ENCODE assay signal across 10 mouse cellular contexts in genomic region chr4:45499081-45499480, GRCm38 (mm10). TPM values are rescaled to one million over a fixed set of nuclear protein-coding genes. Genes with fewer than 3 reads are reported as not detected.
DNase-seq lines count a peak whose midpoint lies in the region; ATAC-seq and TF ChIP-seq lines count a peak whose summit lies in the region.
"Had no signal": no experiment of that assay in that cellular context is flagged by ENCODE, and none has a peak within 500 bp of the region (broad histone marks: within the 10 kb centered on the region; RNA-seq: fewer than 3 reads in every experiment).

No protein-coding gene starts in this region.

- no peak overlapping the region for H3K4me3 ChIP-seq in heart, embryonic 16.5 days (ENCODE audit: low read length)
- no peak overlapping the region for H3K4me3 ChIP-seq in neural tube, embryonic 11.5 days (ENCODE audit: low read depth, low read length)
- no peak overlapping the region for H3K4me3 ChIP-seq in forebrain, embryonic 14.5 days (ENCODE audit: low read depth, low read length)
- H3K4me3 ChIP-seq in small intestine, adult 2 months (ENCODE audit: low read depth, low read length): peak overlapping the region; percentile 15; the same call in 1 of the 2 replicates
- H3K4me3 ChIP-seq: limb, embryonic 12.5 days had no signal

- no peaks in the 10 kb centered on the region for H3K36me3 ChIP-seq in heart, embryonic 16.5 days (ENCODE audit: control insufficient read depth, insufficient read depth)
- no peaks in the 10 kb centered on the region for H3K36me3 ChIP-seq in neural tube, embryonic 11.5 days (ENCODE audit: control insufficient read depth, insufficient read depth, low read length)
- H3K36me3 ChIP-seq in forebrain, embryonic 14.5 days (ENCODE audit: control insufficient read depth, insufficient read depth, low read length): no peaks in the 10 kb centered on the region
- no peaks in the 10 kb centered on the region for H3K36me3 ChIP-seq in small intestine, adult 2 months (ENCODE audit: control insufficient read depth, insufficient read depth, low read length)
- H3K36me3 ChIP-seq: limb, embryonic 12.5 days had no signal

- H3K9ac ChIP-seq in heart, embryonic 16.5 days (ENCODE audit: low read length): peak overlapping the region; percentile 36; the same call in 1 of the 2 replicates
- H3K9ac ChIP-seq in neural tube, embryonic 11.5 days (ENCODE audit: low read length): no peak overlapping the region
- 0 out of 2 replicates have a peak overlapping the region, but pooled peaks have one; percentile 6 for H3K9ac ChIP-seq in forebrain, embryonic 14.5 days (ENCODE audit: low read length)
- H3K9ac ChIP-seq: limb, embryonic 12.5 days had no signal

- no peaks in the 10 kb centered on the region for H3K9me3 ChIP-seq in heart, embryonic 16.5 days (replicated peaks; ENCODE audit: control insufficient read depth, low read length)
- no peaks in the 10 kb centered on the region for H3K9me3 ChIP-seq in neural tube, embryonic 11.5 days (ENCODE audit: control insufficient read depth, low read length)
- H3K9me3 ChIP-seq in forebrain, embryonic 14.5 days (replicated peaks; ENCODE audit: control insufficient read depth, low read length): no peaks in the 10 kb centered on the region
- H3K9me3 ChIP-seq: limb, embryonic 12.5 days had no signal

- H3K4me2 ChIP-seq in heart, embryonic 16.5 days (ENCODE audit: low read depth, low read length): no peak overlapping the region
- H3K4me2 ChIP-seq in neural tube, embryonic 11.5 days (ENCODE audit: low read depth): 0 out of 2 replicates have a peak overlapping the region, but pooled peaks have one; percentile 3
- no peak overlapping the region for H3K4me2 ChIP-seq in forebrain, embryonic 14.5 days (ENCODE audit: low read length)
- H3K4me2 ChIP-seq: limb, embryonic 12.5 days had no signal

- 0 out of 2 replicates have a peak overlapping the region, but pooled peaks have one; percentile 11 for H3K27ac ChIP-seq in heart, embryonic 16.5 days (ENCODE audit: low read length)
- H3K27ac ChIP-seq in neural tube, embryonic 11.5 days (ENCODE audit: low read depth, low read length): no peak overlapping the region
- 0 out of 2 replicates have a peak overlapping the region, but pooled peaks have one; percentile 28 for H3K27ac ChIP-seq in forebrain, embryonic 14.5 days (ENCODE audit: low read depth, low read length)
- peak overlapping the region; percentile 80 for H3K27ac ChIP-seq in small intestine, adult 2 months (ENCODE audit: insufficient read depth, low read depth, low read length)
- H3K27ac ChIP-seq: limb, embryonic 12.5 days had no signal

- no peak for TF ChIP-seq CTCF in small intestine, adult 2 months (IDR thresholded peaks at IDR 0.05; ENCODE audit: extremely low read depth, insufficient read length, insufficient replicate concordance, low read depth, low read length)

- no peaks in the 10 kb centered on the region for H3K27me3 ChIP-seq in heart, embryonic 16.5 days (ENCODE audit: control insufficient read depth, insufficient read depth, low read length)
- H3K27me3 ChIP-seq in neural tube, embryonic 11.5 days (ENCODE audit: control insufficient read depth, insufficient read depth, low read length): no peaks in the 10 kb centered on the region
- H3K27me3 ChIP-seq in forebrain, embryonic 14.5 days (replicated peaks; ENCODE audit: control insufficient read depth, insufficient read depth, low read length): no peaks in the 10 kb centered on the region
- no peaks in the 10 kb centered on the region for H3K27me3 ChIP-seq in small intestine, adult 2 months (ENCODE audit: control insufficient read depth, insufficient read depth, low read length)

- peaks cover 67% of the 10 kb centered on the region for H3K4me1 ChIP-seq in heart, embryonic 16.5 days (ENCODE audit: control insufficient read depth, insufficient read depth, low read length)
- peaks cover 46% of the 10 kb centered on the region for H3K4me1 ChIP-seq in neural tube, embryonic 11.5 days (ENCODE audit: control insufficient read depth, insufficient read depth, low read length)
- peaks cover 58% of the 10 kb centered on the region for H3K4me1 ChIP-seq in forebrain, embryonic 14.5 days (ENCODE audit: control insufficient read depth, insufficient read depth, low read length)
- H3K4me1 ChIP-seq in small intestine, adult 2 months (ENCODE audit: control insufficient read depth, insufficient read depth, insufficient read length, low read length): peaks cover 63% of the 10 kb centered on the region

- ATAC-seq in heart, embryonic 16.5 days (replicated peaks; ENCODE audit: extremely low read depth, insufficient read depth, low FRiP score): no peak
- ATAC-seq in neural tube, embryonic 11.5 days (ENCODE audit: insufficient read depth, low FRiP score, low TSS enrichment): 0 out of 2 replicates have a peak, but pooled peaks have one; percentile 26
- ATAC-seq in forebrain, embryonic 14.5 days: no peak

- WGBS in heart, embryonic 16.5 days: 55% methylated on average over 6 of the region's 6 CpGs
- 8% methylated on average over 6 of the region's 6 CpGs for WGBS in neural tube, embryonic 11.5 days
- WGBS in forebrain, embryonic 14.5 days: 11% methylated on average over 6 of the region's 6 CpGs
- 26% methylated on average over 6 of the region's 6 CpGs for WGBS in small intestine, adult 2 months

- no peak for TF ChIP-seq POLR2A in small intestine, adult 2 months (IDR thresholded peaks at IDR 0.05; ENCODE audit: low read depth, low read length)

- no peak for DNase-seq in heart, postnatal 4 days
- DNase-seq in neural tube, embryonic 11.5 days (ENCODE audit: low spot score): no peak
- no peak for DNase-seq in neural tube, embryonic 10.5 days (ENCODE audit: extremely low spot score, low spot score)
- DNase-seq in forebrain, embryonic 14.5 days (ENCODE audit: low spot score): peak; percentile 52
- DNase-seq in right cerebral cortex, postnatal 14 days: no peak
- no peak for DNase-seq in layer of hippocampus, adult 9-11 months
- DNase-seq: kidney, adult 11 months had no signal

RNA-seq across cellular contexts. Expression of gene Shb, which starts 33.2 kb away (rescaled TPM):
- polyA plus RNA-seq in heart, embryonic 16.5 days (2015; fragmentation: Nextera tagmentation; extraction: Ambion mirVana): 7.6 and 9.2 TPM in 2 replicates
- 10 to 100 TPM; 69.3 to 70.9 TPM for total RNA-seq in heart, postnatal 4 days (2021)
- 6.1 and 7.5 TPM in 2 replicates for polyA plus RNA-seq in neural tube, embryonic 11.5 days (2014; fragmentation: Nextera tagmentation; extraction: Ambion mirVana)
- 14.1 and 14.5 TPM in 2 replicates for polyA plus RNA-seq in forebrain, embryonic 14.5 days (2014; fragmentation: Nextera tagmentation; extraction: Ambion mirVana)
- 33.0 and 71.5 TPM in 2 replicates for polyA plus RNA-seq in small intestine, adult 2 months (2012; rRNA removed)
